Mouse (Mus musculus) C2C12 (cell line): Measurements from ENCODE around the gene Dusp27. TPM values are rescaled to one million over a fixed set of nuclear protein-coding genes. Genes with fewer than 3 reads are reported as not detected.

Source experiments
- H3K27me3 ChIP-seq: one replicate; pipeline ENCODE4 v1.6.1; 2011; ENCODE audit not compliant: control insufficient read depth, insufficient read depth, insufficient read length
- H3K36me3 ChIP-seq: one replicate; pipeline ENCODE4 v1.6.1; 2011; ENCODE audit not compliant: control insufficient read depth, insufficient read depth
- H3K4me3 ChIP-seq: one replicate; pipeline ENCODE4 v1.5.1; 2011; ENCODE audit warnings: mild to moderate bottlenecking, control low read depth; ENCODE audit not compliant: poor library complexity, insufficient read depth, severe bottlenecking
- H3K79me2 ChIP-seq: one replicate; pipeline ENCODE4 v1.6.1; 2011; ENCODE audit not compliant: control insufficient read depth, insufficient read depth
- H3K79me3 ChIP-seq: one replicate; pipeline ENCODE4 v1.6.1; 2011; ENCODE audit warnings: low read depth, control low read depth
- H3ac ChIP-seq: one replicate; pipeline ENCODE3; 2011; ENCODE audit warnings: low read depth; ENCODE audit not compliant: control insufficient read depth, insufficient read length
- CEBPB ChIP-seq: IDR thresholded peaks from one replicate; pipeline ENCODE4 v1.6.1; 2011; ENCODE audit warnings: low read depth, mild to moderate bottlenecking, control low read depth, moderate library complexity
- CTCF ChIP-seq: IDR thresholded peaks from one replicate; pipeline ENCODE4 v1.5.1; 2011; ENCODE audit not compliant: control insufficient read depth, insufficient read depth, insufficient read length
- FOSL1 ChIP-seq: IDR thresholded peaks from one replicate; pipeline ENCODE4 v1.8.0; 2011; ENCODE audit warnings: mild to moderate bottlenecking, low read length; ENCODE audit not compliant: poor library complexity, insufficient read depth, severe bottlenecking
- MAX ChIP-seq: IDR thresholded peaks from one replicate; pipeline ENCODE4 v1.6.1; 2011; ENCODE audit warnings: mild to moderate bottlenecking, control low read depth
- MYOD1 ChIP-seq: IDR thresholded peaks from one replicate; pipeline ENCODE4 v1.6.1; 2011; ENCODE audit warnings: low read depth; ENCODE audit not compliant: control insufficient read depth, insufficient read length
- MYOG ChIP-seq: IDR thresholded peaks from one replicate; pipeline ENCODE4 v1.6.1; 2011; ENCODE audit not compliant: control insufficient read depth, insufficient read length; ENCODE audit errors: extremely low read depth
- USF1 ChIP-seq: IDR thresholded peaks from one replicate; pipeline ENCODE4 v1.6.1; 2011; ENCODE audit warnings: low read depth, mild to moderate bottlenecking, control low read depth, moderate library complexity
- long read RNA-seq, 2 experiments: library from polyadenylated mRNA; unstranded; transcript quantifications; one replicate each; pipeline ENCODE4 v2.0.0; 2019 to 2020
- polyA plus RNA-seq: library from polyadenylated mRNA; unstranded; fragments of >200 nt; fragmentation: generic; extraction: Trizol; gene quantifications from one replicate; pipeline ENCODE4 v1.2.1, GENCODE M21; 2012; ENCODE audit warnings: missing spikeins

Gene Dusp27
- polyA plus RNA-seq = 5.4 TPM
- long read RNA-seq, experiment 1, full-length matches to known transcripts = 3 of 6 reads
- long read RNA-seq, experiment 1, partial matches to known transcripts = 0 of 6 reads
- long read RNA-seq, experiment 1, other reads (novel, unspliced or antisense) = 3 of 6 reads
- long read RNA-seq, experiment 2, full-length matches to known transcripts = 18 of 23 reads
- long read RNA-seq, experiment 2, partial matches to known transcripts = 3 of 23 reads
- long read RNA-seq, experiment 2, other reads (novel, unspliced or antisense) = 2 of 23 reads

DNA sequence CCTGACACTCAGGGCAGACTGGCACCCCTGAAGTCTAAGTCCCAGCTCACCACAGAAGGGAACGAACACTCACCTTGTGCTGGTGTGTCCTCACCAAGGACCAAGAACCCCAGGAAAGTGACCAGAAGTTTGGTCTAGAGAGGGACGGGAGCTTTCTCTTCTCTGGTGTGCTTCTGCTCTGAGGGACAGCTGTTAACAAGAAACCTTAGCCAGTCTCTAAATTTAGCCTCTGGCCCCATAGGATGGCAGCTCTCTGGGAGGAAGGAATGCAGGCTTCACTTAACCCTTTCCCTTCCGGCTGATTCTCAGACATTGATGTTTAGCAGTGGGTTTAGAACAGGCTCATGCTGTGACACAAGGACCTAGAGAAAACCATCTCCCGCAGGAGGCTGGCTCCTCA is at the start of gene Dusp27:
Dusp27 (minus strand) TSS at position 204 of the 400 bp plus-strand sequence.
- Histone ChIP-seq H3K36me3 (no peaks in the 10 kb centered on the region), H3ac (no peak within 1 kb of the TSS), H3K27me3 (no peaks in the 10 kb centered on the region), H3K79me3 (no peaks in the 10 kb centered on the region), H3K79me2 (no peaks in the 10 kb centered on the region), H3K4me3 (no peak within 1 kb of the TSS)
- no peak for TF ChIP-seq CTCF
- no peak for TF ChIP-seq MYOD1

DNA sequence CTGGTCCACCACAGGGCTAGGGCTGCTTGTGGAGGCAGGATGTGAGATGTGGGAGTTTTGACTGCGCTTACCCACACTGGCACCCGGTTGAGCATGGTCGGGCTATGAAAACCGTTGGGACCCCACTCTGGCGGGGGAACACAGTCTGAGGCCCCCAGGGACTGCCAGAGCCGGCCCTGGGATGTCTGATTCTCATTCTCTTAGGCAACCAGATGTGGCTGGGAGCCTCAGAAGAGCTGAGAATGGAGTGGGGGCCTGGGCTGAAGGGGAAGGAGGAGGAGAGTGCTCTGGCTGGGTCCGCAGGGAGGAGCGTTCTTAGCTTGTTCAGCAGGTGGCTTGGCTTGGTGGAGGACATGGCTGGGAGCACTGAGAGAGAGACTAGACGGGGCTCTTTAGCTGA is 45.9 kb upstream of the Dusp27 start:
- Histone ChIP-seq H3K36me3 (no peaks in the 10 kb centered on the region), H3K79me2 (no peaks in the 10 kb centered on the region), H3ac (no peak overlapping the region), H3K4me3 (no peak overlapping the region), H3K27me3 (peaks cover 4% of the 10 kb centered on the region), H3K79me3 (no peaks in the 10 kb centered on the region)
- TF ChIP-seq MAX = no peak
- TF ChIP-seq CTCF = no peak
- no peak for TF ChIP-seq USF1
- TF ChIP-seq CEBPB = no peak

DNA sequence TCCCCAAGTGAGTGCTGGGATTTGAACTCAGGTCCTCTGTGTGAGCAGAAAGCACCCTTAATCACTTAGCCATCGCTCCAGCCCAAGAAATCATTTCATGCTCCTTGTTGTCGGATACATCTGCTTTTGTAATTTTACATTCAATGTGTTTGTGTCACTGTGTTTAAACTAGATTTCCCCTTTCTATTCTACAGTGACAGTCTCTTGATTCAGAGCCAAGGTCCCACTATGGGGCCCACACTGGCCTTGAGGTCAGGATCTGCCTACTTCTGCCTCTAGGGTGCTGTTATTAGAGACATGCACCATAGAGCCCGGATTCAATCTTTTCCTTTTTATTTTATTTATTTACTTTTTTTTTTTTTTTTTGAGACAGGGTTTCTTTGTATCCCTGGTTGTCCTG is 45.3 kb upstream of the Dusp27 start:
- peaks cover 4% of the 10 kb centered on the region for H3K27me3 ChIP-seq
- H3K4me3 ChIP-seq = no peak overlapping the region
- no peaks in the 10 kb centered on the region for H3K79me3 ChIP-seq
- H3K36me3 ChIP-seq = no peaks in the 10 kb centered on the region
- no peak overlapping the region for H3ac ChIP-seq
- no peak for TF ChIP-seq FOSL1
- no peak for TF ChIP-seq MYOG
- TF ChIP-seq USF1 = no peak
- TF ChIP-seq MAX = no peak
- TF ChIP-seq MYOD1 = no peak
- H3K79me2 ChIP-seq = no peaks in the 10 kb centered on the region

DNA sequence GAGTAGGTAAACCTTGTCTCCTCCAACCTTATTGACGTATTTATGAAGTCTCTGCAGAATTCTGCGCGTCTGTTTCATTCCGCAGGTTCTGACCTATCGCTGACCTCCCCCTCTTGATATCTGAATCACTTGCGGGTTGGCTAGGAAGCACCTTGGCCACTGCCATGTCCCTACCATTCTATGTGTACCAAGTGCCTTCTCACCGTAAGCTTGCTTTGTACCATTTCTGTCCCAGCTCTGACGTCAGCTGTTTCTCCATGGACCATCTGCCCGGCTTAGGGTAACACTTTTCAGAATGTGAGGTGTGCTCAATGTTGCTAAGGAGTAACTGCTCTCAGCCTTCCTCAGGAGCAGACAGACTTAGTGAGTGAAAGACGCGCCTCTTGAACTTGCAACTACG is 43.1 kb upstream of the Dusp27 start:
- H3ac ChIP-seq = no peak overlapping the region
- TF ChIP-seq MAX (no peak), CTCF (no peak), CEBPB (no peak), MYOG (no peak), USF1 (no peak), FOSL1 (no peak), MYOD1 (no peak)
- H3K79me3 ChIP-seq = no peaks in the 10 kb centered on the region
- no peaks in the 10 kb centered on the region for H3K79me2 ChIP-seq
- H3K36me3 ChIP-seq = no peaks in the 10 kb centered on the region
- H3K4me3 ChIP-seq = no peak overlapping the region
- H3K27me3 ChIP-seq = peaks cover 4% of the 10 kb centered on the region

DNA sequence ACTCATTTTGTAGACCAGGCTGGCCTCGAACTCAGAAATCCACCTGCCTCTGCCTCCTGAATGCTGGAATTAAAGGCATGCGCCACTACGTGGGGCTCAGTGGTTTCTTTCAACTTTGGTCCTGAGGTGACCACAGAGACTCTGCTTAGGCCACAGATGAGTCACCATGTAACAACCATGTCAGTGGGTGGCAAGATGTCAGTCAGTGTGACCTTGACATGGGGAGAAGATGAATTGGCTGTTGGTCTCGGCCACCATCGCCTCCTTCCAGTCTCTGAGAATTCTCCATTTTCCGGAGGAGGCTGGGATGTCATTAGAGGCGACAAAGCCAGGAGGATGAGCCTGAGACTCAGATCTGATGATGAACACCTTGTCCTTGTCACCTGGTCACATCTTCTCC is 42.0 kb upstream of the Dusp27 start:
- H3K4me3 ChIP-seq = no peak overlapping the region
- H3K36me3 ChIP-seq = no peaks in the 10 kb centered on the region
- peaks cover 6% of the 10 kb centered on the region for H3K27me3 ChIP-seq
- TF ChIP-seq MYOD1 (no peak), MAX (no peak), CEBPB (no peak), USF1 (no peak)
- H3K79me2 ChIP-seq = no peaks in the 10 kb centered on the region
- H3K79me3 ChIP-seq = no peaks in the 10 kb centered on the region
- H3ac ChIP-seq = no peak overlapping the region

DNA sequence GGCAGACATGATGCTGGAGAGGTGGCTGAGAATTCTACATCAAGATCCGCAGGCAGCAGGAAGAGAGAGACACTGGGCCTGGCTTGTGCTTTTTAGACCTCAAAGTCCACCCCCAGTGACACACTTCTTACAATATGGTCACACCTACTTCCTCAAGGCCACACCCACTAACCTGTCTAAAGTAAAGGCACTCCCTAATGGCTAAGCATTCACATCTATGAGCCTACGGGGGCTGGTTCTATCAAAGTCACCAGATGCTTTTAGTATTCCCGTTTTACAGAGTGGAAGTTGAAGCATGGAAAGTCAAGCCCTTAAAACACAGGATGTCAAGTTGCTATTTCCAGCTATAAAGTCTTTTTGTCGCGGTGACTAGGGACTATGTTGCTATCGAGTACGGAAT is 40.3 kb upstream of the Dusp27 start:
- TF ChIP-seq CTCF (no peak), FOSL1 (no peak), MAX (no peak), MYOG (no peak), MYOD1 (no peak), USF1 (no peak), CEBPB (no peak)
- Histone ChIP-seq H3K4me3 (no peak overlapping the region), H3K79me2 (no peaks in the 10 kb centered on the region), H3K79me3 (no peaks in the 10 kb centered on the region), H3K27me3 (peaks cover 12% of the 10 kb centered on the region), H3K36me3 (no peaks in the 10 kb centered on the region), H3ac (no peak overlapping the region)
